Mouse (Mus musculus) monocyte, adult 5-6 weeks (primary cell): ENCODE data around the gene Strap. TPM values are rescaled to one million over a fixed set of nuclear protein-coding genes. Genes with fewer than 3 reads are reported as not detected.

Source experiments
- ATAC-seq: fragments of 153-309, 156-312 bp; replicated peaks from 2 replicates; pipeline ENCODE4 v1.8.0; 2017; ENCODE audit warnings: mild to moderate bottlenecking; ENCODE audit not compliant: low TSS enrichment, insufficient number of reproducible peaks, severe bottlenecking, poor library complexity, low FRiP score
- total RNA-seq: library from RNA; stranded (forward); fragments of 200-1000, 200-491, 200-594 nt; gene quantifications from 3 replicates; pipeline ENCODE4 v1.2.3, GENCODE M21; 2017

Strap gene
- total RNA-seq, 1 experiment from 2014 or later: 83.6 TPM

DNA sequence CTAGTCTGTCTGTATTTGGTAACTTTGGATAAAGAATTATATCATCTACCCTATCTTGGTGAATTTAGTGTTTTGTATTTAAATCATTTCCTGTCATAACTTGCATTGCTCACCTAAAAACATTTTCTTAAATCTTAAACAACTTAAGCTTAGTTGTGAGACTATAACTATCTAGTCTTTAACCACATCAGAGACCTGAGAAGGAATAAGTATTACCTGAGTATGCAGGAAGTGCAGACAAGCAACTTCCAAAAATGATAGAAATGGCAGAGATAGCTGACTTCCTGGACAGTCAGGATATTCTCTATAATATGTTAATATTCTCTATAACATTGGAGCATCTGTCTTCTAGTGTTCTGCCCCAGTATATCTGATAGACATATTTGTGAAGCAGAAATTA, 31.3 kb downstream of the Strap start:
- ATAC-seq: no peak

GRCm38 (mm10) chr6:137771621-137772250, 36.9 kb downstream of the Strap start:
- ATAC-seq: no peak

DNA sequence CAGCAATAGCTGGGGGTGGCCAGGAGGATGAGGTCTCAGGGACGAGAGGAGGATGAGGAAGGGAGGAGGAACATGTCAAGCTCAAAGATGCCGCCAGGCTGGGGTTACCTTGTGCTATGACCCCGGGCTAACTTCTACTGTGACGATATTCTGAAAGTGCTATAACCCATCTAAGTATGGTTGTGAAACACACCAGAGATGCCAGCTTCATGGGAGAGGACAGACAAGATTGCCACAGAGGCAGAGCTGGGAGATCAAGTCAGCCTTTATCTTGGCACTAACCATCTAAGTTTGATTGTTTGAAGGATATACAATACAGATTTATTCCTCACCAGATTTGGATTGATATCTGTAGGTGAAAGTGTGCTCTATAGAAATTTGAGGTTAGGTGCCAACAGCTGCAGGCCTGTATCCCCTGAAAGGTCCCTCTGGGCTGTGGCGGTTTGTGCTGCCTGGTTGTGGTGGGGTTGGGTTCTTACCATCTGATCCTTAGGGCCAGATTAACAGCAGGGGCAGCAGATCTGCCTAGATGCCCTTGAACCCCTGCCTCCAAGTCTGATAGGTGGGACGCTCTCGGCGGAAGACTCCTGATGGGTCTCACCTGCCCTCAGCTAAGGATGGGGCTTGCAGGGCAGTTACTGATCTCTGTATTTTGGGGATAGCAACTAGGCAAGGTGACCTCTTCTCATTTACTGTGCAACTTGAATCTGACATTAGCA, 38.2 kb downstream of the Strap start:
- ATAC-seq: no peak

DNA sequence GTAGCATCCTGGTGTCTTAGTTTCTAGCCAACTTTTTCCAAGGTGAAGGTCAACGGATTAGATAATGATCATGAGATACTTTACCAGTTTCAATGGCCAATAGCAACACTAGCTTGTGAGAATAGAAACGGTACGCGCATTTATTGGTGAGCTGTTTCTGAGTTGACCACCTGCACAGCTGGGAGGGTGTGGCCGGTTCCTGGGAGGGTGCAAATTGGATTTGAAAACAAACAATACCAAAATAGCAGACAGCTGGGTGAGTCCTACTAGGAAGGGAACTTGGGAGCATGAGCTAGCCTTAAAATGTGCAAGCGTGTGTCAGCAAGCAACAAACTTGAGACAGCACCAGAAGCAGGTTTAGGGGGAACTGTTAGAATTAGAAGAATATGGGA, 38.8 kb downstream of the Strap start:
- no peak for ATAC-seq

DNA sequence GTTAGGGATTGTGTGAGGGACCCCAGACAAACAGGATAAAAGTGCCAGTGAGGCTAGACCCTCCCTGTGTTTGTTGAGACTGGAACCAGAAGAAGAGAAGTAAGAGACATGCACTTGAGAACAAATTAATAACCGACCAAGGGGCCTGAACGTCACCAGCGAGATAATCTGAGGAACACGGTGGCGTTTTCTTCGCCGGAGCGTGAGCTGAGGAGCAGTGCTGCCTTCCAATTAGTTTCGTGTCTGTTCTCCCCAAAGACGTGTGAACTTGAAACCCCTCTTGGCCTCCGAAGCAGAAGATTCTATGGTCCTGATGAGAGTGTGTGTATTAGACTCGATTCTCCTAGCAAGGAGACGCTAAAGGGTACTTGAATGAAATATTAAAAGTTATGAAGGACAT, 39.3 kb downstream of the Strap start:
- ATAC-seq: no peak

GRCm38 (mm10) chr6:137775159-137775558, 40.3 kb downstream of the Strap start:
- no peak for ATAC-seq

DNA sequence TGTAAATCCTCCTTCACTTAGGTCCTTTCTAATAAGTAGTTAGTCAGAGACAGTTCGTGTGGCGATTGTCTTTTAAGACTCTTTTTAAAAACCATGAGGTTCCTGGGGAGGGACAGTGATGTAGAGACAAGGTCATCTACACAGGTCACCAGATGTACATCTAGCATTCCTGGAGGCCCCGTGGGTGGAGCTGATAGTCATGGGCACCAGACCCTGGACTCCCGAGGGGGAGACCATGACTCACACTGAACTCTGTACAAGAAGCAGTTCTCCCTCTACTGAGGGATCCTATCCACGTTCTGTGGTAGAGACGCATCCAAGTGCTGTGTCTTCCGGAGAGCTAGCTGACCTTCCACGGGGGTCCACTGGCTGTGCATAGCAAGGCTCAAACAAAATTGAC, 42.1 kb downstream of the Strap start:
- no peak for ATAC-seq

DNA sequence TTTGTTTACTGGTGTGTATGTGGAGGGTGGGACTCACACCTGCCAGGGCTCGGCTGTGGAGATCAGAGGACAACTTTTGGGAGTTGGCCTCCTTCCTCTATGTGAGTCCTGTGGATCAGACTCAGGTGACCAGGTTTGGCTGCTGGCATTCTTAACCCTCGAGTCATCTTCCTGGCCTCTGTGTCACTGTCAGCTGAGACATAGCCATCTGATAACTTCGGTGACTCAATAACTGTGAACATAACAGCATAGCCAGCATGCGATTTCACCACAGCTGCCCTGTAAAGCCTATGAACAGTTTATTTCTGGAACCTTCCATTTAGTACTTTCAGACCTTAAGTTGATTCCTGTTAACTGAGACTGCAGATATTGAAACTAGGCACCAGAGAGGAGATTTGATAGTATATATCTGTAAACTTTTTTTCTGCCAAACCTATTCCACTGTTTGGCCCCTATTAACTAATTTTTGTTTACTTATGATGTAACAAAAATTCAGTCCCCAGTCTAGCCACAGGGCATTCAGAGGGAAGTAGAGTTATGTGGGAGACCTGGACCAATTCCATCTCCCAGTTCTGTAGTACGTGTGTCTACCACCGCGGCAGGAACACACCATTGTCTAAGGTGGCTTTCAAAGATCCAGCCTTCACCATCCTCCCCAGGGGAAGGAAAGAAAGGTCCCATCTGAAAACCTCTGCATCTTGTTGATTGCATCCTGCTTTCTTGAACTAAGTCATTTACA, 49.2 kb downstream of the Strap start:
- no peak for ATAC-seq

DNA sequence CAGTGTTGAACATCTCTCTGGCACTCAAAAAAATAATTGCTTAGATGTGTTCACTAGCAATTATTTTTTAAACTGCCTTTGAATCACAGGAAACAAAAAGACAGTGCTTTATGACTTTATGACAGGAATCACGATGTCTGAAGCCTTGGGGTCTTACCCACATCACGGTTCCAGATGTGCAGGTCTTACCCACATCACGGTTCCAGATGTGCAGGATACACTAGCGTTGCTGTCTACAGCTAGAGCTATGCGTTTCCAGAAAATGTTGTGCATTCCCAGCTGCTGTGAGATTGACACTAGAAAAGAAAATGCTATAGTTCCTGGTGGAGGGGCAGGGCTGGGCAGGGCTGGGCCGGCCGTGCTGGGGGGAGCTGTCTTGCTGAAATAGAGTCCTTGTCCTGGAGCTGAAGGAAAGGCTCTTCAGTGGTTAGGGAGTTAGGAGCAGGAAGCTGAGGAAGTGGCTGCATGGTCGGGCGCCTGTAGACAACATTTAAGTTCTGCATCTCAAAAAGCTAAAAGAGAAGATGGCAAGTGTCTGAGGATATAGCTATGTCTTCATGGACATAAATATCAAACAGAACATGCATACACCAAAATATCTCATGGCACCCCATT, 54.2 kb downstream of the Strap start:
- ATAC-seq: no peak

DNA sequence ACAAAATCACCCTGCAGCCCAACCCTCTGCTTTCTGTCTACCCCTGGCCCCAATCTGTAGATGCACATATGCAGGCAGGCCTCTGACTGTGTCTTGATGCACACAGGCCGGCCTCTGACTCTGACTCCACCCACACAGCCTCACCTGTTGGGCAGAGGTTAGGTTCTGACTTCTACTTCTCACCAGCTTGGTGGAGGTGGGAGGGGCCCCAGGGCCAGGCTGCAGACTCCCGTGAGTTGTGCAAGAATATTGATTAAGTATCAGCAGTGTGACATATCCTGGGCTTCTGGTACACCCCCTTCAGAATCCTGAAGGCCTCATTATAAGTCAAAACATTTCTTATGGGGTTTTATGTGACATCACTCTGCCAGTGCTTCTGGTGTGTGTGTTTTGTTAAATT, 54.8 kb downstream of the Strap start:
- no peak for ATAC-seq

DNA sequence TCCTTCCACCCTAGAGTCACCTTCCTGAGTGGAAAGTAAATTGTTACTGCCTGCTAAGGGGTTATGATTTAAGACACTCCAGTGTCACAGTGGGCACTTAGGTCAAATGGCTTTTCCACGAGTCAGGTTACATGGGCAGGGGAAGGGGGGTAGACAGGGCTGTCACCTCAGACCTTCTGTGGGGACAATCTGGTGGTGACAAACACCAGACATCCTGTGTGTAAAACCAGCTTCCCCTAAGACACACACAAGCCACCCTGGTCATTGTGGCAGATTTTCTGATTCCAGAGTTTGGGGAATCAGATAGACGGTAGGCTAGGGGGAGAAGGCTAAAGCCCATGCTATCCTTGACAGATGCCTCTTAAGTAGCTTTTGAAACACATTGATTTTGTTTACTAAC, 60.6 kb downstream of the Strap start:
- ATAC-seq: no peak

GRCm38 (mm10) chr6:137796596-137797567, 62.0 kb downstream of the Strap start:
- no peak for ATAC-seq

DNA sequence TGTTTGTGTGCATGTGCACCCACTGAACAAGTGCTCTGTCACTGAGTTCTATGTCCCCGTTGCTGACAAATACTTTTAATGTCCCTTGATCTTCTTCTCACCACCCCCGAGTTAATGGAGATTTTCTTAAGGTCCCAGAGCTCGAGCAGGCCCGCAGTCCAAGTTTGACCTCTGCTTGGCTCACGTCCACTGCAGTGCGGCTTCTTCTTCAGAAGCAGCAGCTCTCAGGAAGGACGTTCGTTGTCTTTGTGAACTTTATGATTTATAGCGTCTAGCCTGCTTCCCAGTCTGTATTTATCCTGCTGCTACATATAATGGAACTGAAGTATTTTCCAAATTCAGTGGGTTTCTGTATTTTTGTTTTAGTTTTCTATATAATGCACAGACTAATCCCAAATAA, 64.4 kb downstream of the Strap start:
- no peak for ATAC-seq

Other genes with a start within 250 kb of the Strap start
- 50.3 to 74.9 TPM (median 55.6 TPM) in 3 replicates for gene Eps8, start 80.2 kb upstream of the Strap start, total RNA-seq
- 28.7 to 54.5 TPM (median 37.0 TPM) in 3 replicates for gene Dera, start 19.5 kb downstream of the Strap start, total RNA-seq